Mouse (Mus musculus): ENCODE data around the gene Hist2h2bb.
A peak's percentile ranks its signal among the peaks of the same experiment; 100 is the strongest.
"Not testable (repeated sequence)": the region's sequence is repeated elsewhere in the genome, so short reads cannot be mapped to it uniquely, and the experiment has no call there.

- TF ChIP-seq CTCF (IDR thresholded peaks at IDR 0.05; ENCODE audit: extremely low read depth, insufficient read depth, low read length): peak; percentile 78
- not testable (repeated sequence) for TF ChIP-seq POLR2A (IDR thresholded peaks at IDR 0.05; ENCODE audit: extremely low read depth, insufficient read depth, low read length)
Measured at GRCm38 (mm10) chr3:96287334-96287733, 17.8 kb downstream of the Hist2h2bb start.
